Mouse (Mus musculus) olfactory bulb, adult 2 months (tissue): ENCODE data around the gene Spc24.

Experiments
- CTCF ChIP-seq: fragments of 200-500 bp; IDR thresholded peaks from 2 replicates; pipeline ENCODE4 v1.5.1; 2012; ENCODE audit warnings: low read depth, mild to moderate bottlenecking, low read length, moderate library complexity; ENCODE audit not compliant: insufficient read depth
- POLR2A ChIP-seq: fragments of 200-500 bp; IDR thresholded peaks from 2 replicates; pipeline ENCODE4 v1.6.1; 2012; ENCODE audit warnings: mild to moderate bottlenecking, low read depth, low read length, moderate library complexity; ENCODE audit not compliant: insufficient read depth

DNA sequence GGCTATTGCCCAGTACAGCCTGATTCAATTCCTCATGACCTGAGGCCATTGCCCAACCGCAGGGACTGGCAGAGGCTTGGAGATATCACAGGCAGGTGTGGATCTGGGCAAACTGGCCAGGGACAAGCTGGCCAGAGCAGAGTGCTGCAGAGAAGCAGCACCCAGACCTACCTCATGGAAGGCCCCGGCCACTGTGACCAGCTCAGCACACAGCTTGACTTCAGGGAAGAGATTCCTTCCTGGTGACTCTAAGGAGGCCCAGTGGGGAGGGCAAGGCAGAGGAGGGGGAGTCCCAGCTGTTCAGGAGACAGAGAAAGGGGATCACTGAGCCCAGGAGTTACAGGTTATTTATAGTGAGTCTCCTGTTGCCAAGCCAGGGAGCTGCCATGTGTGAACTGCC lies 39.1 kb downstream of the Spc24 start:
- no peak for TF ChIP-seq CTCF
- TF ChIP-seq POLR2A, result no peak
